9 mouse cellular contexts compared by ENCODE assay signal in the genomic region with DNA sequence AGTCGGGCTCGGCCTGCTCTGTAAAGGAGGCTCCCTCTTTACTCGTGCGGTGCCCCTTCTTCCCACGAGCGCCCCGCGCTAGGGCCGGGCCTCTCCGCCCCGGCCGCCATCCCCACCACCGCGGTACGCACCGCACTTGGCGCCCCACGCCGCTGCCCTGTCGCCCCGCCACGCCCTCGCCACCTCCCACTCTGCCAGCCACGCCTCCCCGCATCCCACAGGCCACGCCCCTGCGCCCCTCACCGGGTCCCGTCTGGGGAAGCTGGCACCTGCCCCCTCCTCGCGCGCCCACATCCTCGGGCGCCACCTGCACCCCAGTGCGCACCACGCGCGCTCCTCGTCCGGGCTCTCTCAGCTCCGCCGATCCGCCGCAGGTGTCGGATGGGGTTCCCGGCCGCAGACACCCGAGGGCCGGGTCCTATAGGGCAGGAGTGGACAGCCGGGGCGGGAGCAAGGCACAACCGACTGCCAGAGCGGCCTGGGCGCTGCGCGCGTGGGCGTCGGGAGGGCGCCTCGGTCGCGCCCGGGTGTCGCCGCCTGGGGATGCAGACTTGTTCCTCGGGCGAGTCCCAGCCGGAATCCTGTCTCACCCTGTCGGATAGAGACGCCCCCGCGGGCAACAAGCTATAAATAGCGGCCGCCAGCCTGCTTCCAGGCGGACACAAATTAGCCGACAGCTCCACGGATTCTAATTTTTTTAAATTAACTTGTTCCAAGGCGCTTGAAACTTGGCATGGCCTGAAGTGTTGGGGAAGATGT. TPM values are rescaled to one million over a fixed set of nuclear protein-coding genes. Genes with fewer than 3 reads are reported as not detected.
DNase-seq lines count a peak whose midpoint lies in the region; ATAC-seq and TF ChIP-seq lines count a peak whose summit lies in the region.
"Had no signal": no experiment of that assay in that cellular context is flagged by ENCODE, and none has a peak within 500 bp of the region (broad histone marks: within the 10 kb centered on the region; RNA-seq: fewer than 3 reads in every experiment).

Gja3 (minus strand) TSS at position 538 of the 759 bp plus-strand sequence.

- intact Hi-C loops in left cerebral cortex, postnatal 4 days (cut with DNase I), result loop anchor here (10.0 kb wide), 1 partner anchor 93 kb away; no protein-coding TSS in a partner anchor

- no peak for DNase-seq in lung, postnatal 36 days
- peak; percentile 33 for DNase-seq in heart, postnatal 0 days (ENCODE audit: low spot score)
- DNase-seq in left cerebral cortex, postnatal 4 days, result peak; percentile 34
- peak; percentile 45 for DNase-seq in neural tube, embryonic 11.5 days (ENCODE audit: low spot score)
- DNase-seq in thymus, postnatal 25 days, result peak; percentile 88

- peaks cover 34% of the 10 kb centered on the region for H3K27me3 ChIP-seq in lung, embryonic 16.5 days (ENCODE audit: control insufficient read depth, insufficient read depth, low read depth, low read length)
- peaks cover 61% of the 10 kb centered on the region for H3K27me3 ChIP-seq in embryonic facial prominence, embryonic 13.5 days
- peaks cover 25% of the 10 kb centered on the region for H3K27me3 ChIP-seq in heart, postnatal 0 days (ENCODE audit: control insufficient read depth, insufficient read depth, low read length)
- peaks cover 40% of the 10 kb centered on the region for H3K27me3 ChIP-seq in neural tube, embryonic 11.5 days (ENCODE audit: control insufficient read depth, insufficient read depth, low read length)

- peak; percentile 60 for ATAC-seq in lung, embryonic 16.5 days (ENCODE audit: low read depth)
- ATAC-seq in embryonic facial prominence, embryonic 13.5 days (ENCODE audit: insufficient number of reproducible peaks, insufficient read depth, low FRiP score, low TSS enrichment, low read depth), result peak; percentile 69; the same call in 1 of the 2 replicates
- peak; percentile 86 for ATAC-seq in heart, postnatal 0 days (ENCODE audit: insufficient read depth, low read depth)
- ATAC-seq in neural tube, embryonic 11.5 days (ENCODE audit: insufficient read depth, low FRiP score, low TSS enrichment), result no peak
- no peak for ATAC-seq in megakaryocyte progenitor cell, adult 5-6 weeks (replicated peaks; ENCODE audit: poor library complexity)

- WGBS in lung, embryonic 16.5 days, result 1% methylated on average over 63 of the region's 79 CpGs
- WGBS in embryonic facial prominence, embryonic 13.5 days, result under 1% methylated on average over 79 of the region's 79 CpGs
- under 1% methylated on average over 69 of the region's 79 CpGs for WGBS in heart, postnatal 0 days
- 0% methylated on average over 39 of the region's 79 CpGs for WGBS in neural tube, embryonic 11.5 days

- H3K4me2 ChIP-seq in lung, embryonic 16.5 days (ENCODE audit: low read depth, low read length), result peak within 1 kb of the TSS; percentile 94
- peak within 1 kb of the TSS; percentile 85 for H3K4me2 ChIP-seq in embryonic facial prominence, embryonic 13.5 days
- H3K4me2 ChIP-seq in heart, postnatal 0 days (ENCODE audit: low read depth, low read length), result peak within 1 kb of the TSS; percentile 74
- peak within 1 kb of the TSS; percentile 78 for H3K4me2 ChIP-seq in neural tube, embryonic 11.5 days (ENCODE audit: low read depth)

- H3K27ac ChIP-seq in lung, embryonic 16.5 days (ENCODE audit: low read length), result no peak within 1 kb of the TSS
- no peak within 1 kb of the TSS for H3K27ac ChIP-seq in embryonic facial prominence, embryonic 13.5 days
- peak within 1 kb of the TSS; percentile 77 for H3K27ac ChIP-seq in heart, postnatal 0 days (ENCODE audit: low read depth)
- no peak within 1 kb of the TSS for H3K27ac ChIP-seq in neural tube, embryonic 11.5 days (ENCODE audit: low read depth, low read length)

- H3K9ac ChIP-seq in lung, embryonic 16.5 days (ENCODE audit: low read length), result peak within 1 kb of the TSS; percentile 51
- H3K9ac ChIP-seq in embryonic facial prominence, embryonic 13.5 days, result peak within 1 kb of the TSS; percentile 58
- H3K9ac ChIP-seq in heart, postnatal 0 days (replicated peaks; ENCODE audit: low read depth, low read length), result peak within 1 kb of the TSS; percentile 74
- H3K9ac ChIP-seq in neural tube, embryonic 11.5 days (ENCODE audit: low read length), result no peak within 1 kb of the TSS

- peak within 1 kb of the TSS; percentile 57 for H3K4me3 ChIP-seq in lung, embryonic 16.5 days (ENCODE audit: low read length)
- H3K4me3 ChIP-seq in embryonic facial prominence, embryonic 13.5 days, result peak within 1 kb of the TSS; percentile 48
- peak within 1 kb of the TSS; percentile 82 for H3K4me3 ChIP-seq in heart, postnatal 0 days (ENCODE audit: low read depth, low read length)
- H3K4me3 ChIP-seq in neural tube, embryonic 11.5 days (ENCODE audit: low read depth, low read length), result peak within 1 kb of the TSS; percentile 51

- H3K4me1 ChIP-seq in lung, embryonic 16.5 days (replicated peaks; ENCODE audit: control insufficient read depth, insufficient read depth, low read length), result peaks cover 13% of the 10 kb centered on the region
- H3K4me1 ChIP-seq in embryonic facial prominence, embryonic 13.5 days, result peaks cover 12% of the 10 kb centered on the region
- H3K4me1 ChIP-seq in heart, postnatal 0 days (ENCODE audit: control insufficient read depth, insufficient read depth), result peaks cover 11% of the 10 kb centered on the region; the same call in 1 of the 2 replicates
- H3K4me1 ChIP-seq in neural tube, embryonic 11.5 days (ENCODE audit: control insufficient read depth, insufficient read depth, low read length), result no peaks in the 10 kb centered on the region

- no peaks in the 10 kb centered on the region for H3K9me3 ChIP-seq in lung, embryonic 16.5 days (ENCODE audit: control insufficient read depth, low read length)
- no peaks in the 10 kb centered on the region for H3K9me3 ChIP-seq in embryonic facial prominence, embryonic 13.5 days
- no peaks in the 10 kb centered on the region for H3K9me3 ChIP-seq in heart, postnatal 0 days (replicated peaks; ENCODE audit: control insufficient read depth, low read length)
- no peaks in the 10 kb centered on the region for H3K9me3 ChIP-seq in neural tube, embryonic 11.5 days (ENCODE audit: control insufficient read depth, low read length)

- TF ChIP-seq CTCF in heart, postnatal 0 days (IDR thresholded peaks at IDR 0.05; ENCODE audit: low read depth), result no peak

- no peaks in the 10 kb centered on the region for H3K36me3 ChIP-seq in lung, embryonic 16.5 days (ENCODE audit: control insufficient read depth, insufficient read depth, low read length)
- H3K36me3 ChIP-seq in embryonic facial prominence, embryonic 13.5 days, result no peaks in the 10 kb centered on the region
- no peaks in the 10 kb centered on the region for H3K36me3 ChIP-seq in heart, postnatal 0 days (replicated peaks; ENCODE audit: control insufficient read depth, insufficient read depth, low read length)
- no peaks in the 10 kb centered on the region for H3K36me3 ChIP-seq in neural tube, embryonic 11.5 days (ENCODE audit: control insufficient read depth, insufficient read depth, low read length)

- no peak for TF ChIP-seq EP300 in heart, postnatal 0 days (IDR thresholded peaks at IDR 0.05; ENCODE audit: low read depth)

RNA-seq across cellular contexts. Expression of gene Gja3, which starts in this region (rescaled TPM):
- polyA plus RNA-seq in lung, embryonic 16.5 days (2015; fragmentation: Nextera tagmentation; extraction: Ambion mirVana), result 6.0 and 7.5 TPM in 2 replicates
- 1.3 and 1.4 TPM in 2 replicates for polyA plus RNA-seq in embryonic facial prominence, embryonic 13.5 days (2015; fragmentation: Nextera tagmentation; extraction: Ambion mirVana)
- 33.1 and 40.7 TPM in 2 replicates for total RNA-seq in heart, postnatal 0 days (2014; rRNA removed; ENCODE audit: low replicate concordance)
- 53.6 and 61.0 TPM in 2 replicates for polyA plus RNA-seq in heart, postnatal 0 days (2015; fragmentation: Nextera tagmentation; extraction: Ambion mirVana)
- 1 to 10 TPM; 1.3 to 1.7 TPM for total RNA-seq in left cerebral cortex, postnatal 4 days (2021)
- polyA plus RNA-seq in neural tube, embryonic 11.5 days (2014; fragmentation: Nextera tagmentation; extraction: Ambion mirVana), result 0.13 and 0.51 TPM in 2 replicates
- total RNA-seq in megakaryocyte progenitor cell, adult 5-6 weeks (2015), result not detected in 2 replicates
- total RNA-seq in megakaryocyte progenitor cell, adult 5-6 weeks (2017), result not detected in 2 replicates
- polyA plus RNA-seq: spleen, adult 2 months had no signal

Comparison
In these comparisons a context has a peak if more than half of its experiments do, and no peak if none do; other contexts are left out.
1. RNA of gene Gja3 (total RNA-seq): 33.1 to 40.7 TPM in heart, postnatal 0 days; 1.3 to 1.7 TPM in left cerebral cortex, postnatal 4 days and not detected in megakaryocyte progenitor cell, adult 5-6 weeks; every median in the first group is over 10 times any median in the second.
2. Peak in DNase-seq, H3K4me3 ChIP-seq and H3K4me2 ChIP-seq in neural tube, embryonic 11.5 days; RNA of the gene not detected or under 1 TPM.
3. ATAC-seq: peak in lung, embryonic 16.5 days (single experiment), embryonic facial prominence, embryonic 13.5 days (single experiment) and heart, postnatal 0 days (single experiment); none in neural tube, embryonic 11.5 days (single experiment) and megakaryocyte progenitor cell, adult 5-6 weeks (single experiment).
4. Peak in every context shown above with its lines, with median percentiles within 50 percentile points of each other: H3K4me2 ChIP-seq and H3K4me3 ChIP-seq.